Mouse (Mus musculus): Measurements from ENCODE around the gene Chn2. TPM values are rescaled to one million over a fixed set of nuclear protein-coding genes. Genes with fewer than 3 reads are reported as not detected.
"Not testable (repeated sequence)": the region's sequence is repeated elsewhere in the genome, so short reads cannot be mapped to it uniquely, and the experiment has no call there.

Gene Chn2
- total RNA-seq, 2 experiments from 2014 or later, result 1.0 to 1.3 TPM

GRCm38 (mm10) chr6:54162321-54162720 lies 123.0 kb downstream of the Chn2 start:
- no peak for DNase-seq
- Histone ChIP-seq H3K4me3 (no peak overlapping the region), H3K27ac (no peak overlapping the region)
- intact Hi-C loops (cut with DNase I), result no loop called here
- no peak for TF ChIP-seq CTCF (IDR thresholded peaks at IDR 0.05)

- intact Hi-C loops (cut with DNase I), result no loop called here
- TF ChIP-seq CTCF (IDR thresholded peaks at IDR 0.05), result no peak
- peak; percentile 28 for DNase-seq
- H3K4me3 ChIP-seq, result no peak overlapping the region
- no peak overlapping the region for H3K27ac ChIP-seq
These were observed 123.4 kb downstream of the Chn2 start for GRCm38 (mm10) chr6:54162786-54163185.

- no peak for TF ChIP-seq CTCF (IDR thresholded peaks at IDR 0.05)
- H3K4me3 ChIP-seq, result no peak overlapping the region
- intact Hi-C loops (cut with DNase I), result loop anchor here (2.0 kb wide), 1 partner anchor 129 kb away; no protein-coding TSS in a partner anchor
- no peak for DNase-seq
- no peak overlapping the region for H3K27ac ChIP-seq
These were observed 124.3 kb downstream of the Chn2 start for GRCm38 (mm10) chr6:54163702-54164101.

- Histone ChIP-seq H3K4me3 (no peak overlapping the region), H3K27ac (no peak overlapping the region)
- DNase-seq, result peak; percentile 34
- intact Hi-C loops (cut with DNase I), result loop anchor here (2.0 kb wide), 1 partner anchor 130 kb away; no protein-coding TSS in a partner anchor
- TF ChIP-seq CTCF (IDR thresholded peaks at IDR 0.05), result peak; percentile 68
These were observed 125.4 kb downstream of the Chn2 start for GRCm38 (mm10) chr6:54164777-54165176.

GRCm38 (mm10) chr6:54165246-54165645 lies 125.9 kb downstream of the Chn2 start:
- Histone ChIP-seq H3K27ac (no peak overlapping the region), H3K4me3 (no peak overlapping the region)
- intact Hi-C loops (cut with DNase I), result loop anchor here (2.0 kb wide), 1 partner anchor 130 kb away; no protein-coding TSS in a partner anchor
- no peak for TF ChIP-seq CTCF (IDR thresholded peaks at IDR 0.05)
- DNase-seq, result no peak

- no peak for TF ChIP-seq CTCF (IDR thresholded peaks at IDR 0.05)
- no peak overlapping the region for H3K4me3 ChIP-seq
- H3K27ac ChIP-seq, result no peak overlapping the region
- intact Hi-C loops (cut with DNase I), result loop anchor here (2.0 kb wide), 1 partner anchor 131 kb away; no protein-coding TSS in a partner anchor
- no peak for DNase-seq
These were observed 126.5 kb downstream of the Chn2 start for GRCm38 (mm10) chr6:54165863-54166262.

- H3K4me3 ChIP-seq, result no peak overlapping the region
- H3K27ac ChIP-seq, result no peak overlapping the region
- DNase-seq, result no peak
- intact Hi-C loops (cut with DNase I), result no loop called here
- no peak for TF ChIP-seq CTCF (IDR thresholded peaks at IDR 0.05)
These were observed 127.7 kb downstream of the Chn2 start for GRCm38 (mm10) chr6:54166991-54167546.

GRCm38 (mm10) chr6:54170286-54170894 lies 131.0 kb downstream of the Chn2 start:
- TF ChIP-seq CTCF (IDR thresholded peaks at IDR 0.05), result no peak
- intact Hi-C loops (cut with DNase I), result no loop called here
- Histone ChIP-seq H3K27ac (no peak overlapping the region), H3K4me3 (no peak overlapping the region)
- DNase-seq, result no peak

- Histone ChIP-seq H3K27ac (no peak overlapping the region), H3K4me3 (no peak overlapping the region)
- DNase-seq, result no peak
- TF ChIP-seq CTCF (IDR thresholded peaks at IDR 0.05), result no peak
- intact Hi-C loops (cut with DNase I), result no loop called here
These were observed 132.0 kb downstream of the Chn2 start for GRCm38 (mm10) chr6:54171385-54171784.

- no peak for DNase-seq
- intact Hi-C loops (cut with DNase I), result no loop called here
- TF ChIP-seq CTCF (IDR thresholded peaks at IDR 0.05), result no peak
- H3K4me3 ChIP-seq, result no peak overlapping the region
- no peak overlapping the region for H3K27ac ChIP-seq
These were observed 136.3 kb downstream of the Chn2 start for GRCm38 (mm10) chr6:54175473-54176215.

GRCm38 (mm10) chr6:54177081-54177480 lies 137.7 kb downstream of the Chn2 start:
- intact Hi-C loops (cut with DNase I); H3K4me3 ChIP-seq; H3K27ac ChIP-seq; DNase-seq: not testable (repeated sequence)

- DNase-seq, result no peak
- intact Hi-C loops (cut with DNase I), result no loop called here
- Histone ChIP-seq H3K4me3 (no peak overlapping the region), H3K27ac (no peak overlapping the region)
- no peak for TF ChIP-seq CTCF (IDR thresholded peaks at IDR 0.05)
These were observed 139.9 kb downstream of the Chn2 start for GRCm38 (mm10) chr6:54179056-54179873.

- no peak for TF ChIP-seq CTCF (IDR thresholded peaks at IDR 0.05)
- Histone ChIP-seq H3K4me3 (no peak overlapping the region), H3K27ac (no peak overlapping the region)
- DNase-seq, result no peak
- intact Hi-C loops (cut with DNase I), result no loop called here
These were observed 140.5 kb downstream of the Chn2 start for GRCm38 (mm10) chr6:54179874-54180212.
